Mouse (Mus musculus) brain, embryonic 14.5 days (tissue): Measurements from ENCODE around the gene Efcab11.

Experiments
- CTCF ChIP-seq: fragments of 200-500 bp; IDR thresholded peaks from 2 replicates; pipeline ENCODE4 v1.5.1; 2012; ENCODE audit warnings: inconsistent platforms, mild to moderate bottlenecking, moderate library complexity, borderline replicate concordance; ENCODE audit not compliant: insufficient read depth, insufficient read length; ENCODE audit errors: extremely low read depth
- POLR2A ChIP-seq: fragments of 200-500 bp; IDR thresholded peaks from 2 replicates; pipeline ENCODE4 v1.6.1; 2012; ENCODE audit warnings: mild to moderate bottlenecking, inconsistent platforms, borderline replicate concordance; ENCODE audit not compliant: poor library complexity, insufficient read depth, insufficient read length, severe bottlenecking; ENCODE audit errors: extremely low read depth

DNA sequence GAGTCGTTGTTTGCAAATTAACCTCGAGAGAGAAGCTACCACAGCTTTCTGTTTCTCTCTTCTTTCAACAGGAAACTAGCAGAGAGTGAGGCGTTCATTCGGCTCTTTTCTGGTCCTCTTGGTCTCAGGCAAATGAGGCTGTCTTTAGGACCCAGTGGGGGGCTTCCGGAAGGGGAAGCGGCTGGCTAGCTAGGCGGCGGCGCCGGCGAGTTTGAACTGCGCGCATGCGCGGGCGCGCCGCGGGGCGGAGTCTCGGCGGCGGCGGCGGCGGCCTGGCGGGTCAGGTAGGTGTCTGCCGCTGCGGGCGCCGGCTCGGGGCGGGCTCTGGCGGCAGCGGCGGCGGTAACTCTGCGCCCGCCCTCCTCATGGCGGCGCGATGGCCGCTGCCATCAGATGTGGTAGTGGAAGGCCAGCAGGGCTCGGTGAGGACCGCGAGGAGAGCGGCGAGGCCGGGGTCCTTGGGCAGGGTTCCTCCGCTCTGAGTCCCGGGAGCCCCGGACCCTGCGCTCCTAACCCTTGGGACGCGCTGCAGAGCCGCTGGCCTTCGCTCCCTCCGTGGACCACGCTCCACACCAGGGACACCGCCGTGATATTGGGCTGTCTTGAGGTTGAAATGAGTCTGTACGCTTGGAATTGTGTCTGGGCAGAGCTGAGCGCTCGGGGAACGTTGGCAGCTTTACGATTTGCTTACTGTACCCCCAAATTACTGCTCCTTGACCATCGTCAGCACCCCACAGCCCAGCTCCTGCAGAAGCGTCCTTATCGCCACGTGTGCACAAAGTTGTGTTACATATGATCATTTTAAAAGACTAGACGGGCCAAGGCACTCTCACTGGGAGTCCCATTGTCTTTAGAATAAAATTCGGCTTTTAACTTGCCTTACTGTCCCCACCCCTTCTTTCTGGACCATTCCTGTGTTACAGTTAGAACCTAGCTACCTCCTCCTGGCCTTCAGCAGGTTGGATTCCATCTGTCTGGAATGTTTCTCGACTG, at the start of gene Efcab11, which contains the start of gene Tdp1:
- TF ChIP-seq CTCF (no peak), POLR2A (peak; percentile 85)
